Mouse (Mus musculus) midbrain, embryonic 14.5 days (tissue): ENCODE data around the gene Pcmt1. TPM values are rescaled to one million over a fixed set of nuclear protein-coding genes. Genes with fewer than 3 reads are reported as not detected.

Source experiments
- ATAC-seq: fragments of 200-750 bp; cut with Nextera tagmentation; 2 replicates; pipeline ENCODE4 v1.8.0; 2017; ENCODE audit warnings: moderate number of reproducible peaks, moderate library complexity; ENCODE audit not compliant: low FRiP score, low TSS enrichment
- DNase-seq: peaks from one replicate; pipeline ENCODE4 v3.0.0-alpha.2; 2015
- H3K27ac ChIP-seq: fragments of 300-500 bp; sonication (generic); replicated peaks from 2 replicates; pipeline ENCODE4 v1.5.1; 2014; ENCODE audit warnings: mild to moderate bottlenecking, low read depth, low read length, moderate library complexity
- H3K27me3 ChIP-seq: fragments of 300-500 bp; sonication (generic); 2 replicates; pipeline ENCODE4 v1.6.1; 2014; ENCODE audit warnings: low read length, control low read depth, mixed read lengths; ENCODE audit not compliant: control insufficient read depth, insufficient read depth
- H3K36me3 ChIP-seq: fragments of 300-500 bp; sonication (generic); 2 replicates; pipeline ENCODE4 v1.6.1; 2014; ENCODE audit warnings: low read length, control low read depth; ENCODE audit not compliant: control insufficient read depth, insufficient read depth
- H3K4me1 ChIP-seq: fragments of 300-500 bp; sonication (generic); 2 replicates; pipeline ENCODE4 v1.6.1; 2014; ENCODE audit warnings: mild to moderate bottlenecking, antibody characterized with exemption, low read length, control low read depth; ENCODE audit not compliant: control insufficient read depth, insufficient read depth
- H3K4me2 ChIP-seq: fragments of 300-500 bp; sonication (generic); 2 replicates; pipeline ENCODE4 v1.6.1; 2014; ENCODE audit warnings: mild to moderate bottlenecking, low read length, moderate library complexity
- H3K4me3 ChIP-seq: fragments of 300-500 bp; sonication (generic); replicated peaks from 2 replicates; pipeline ENCODE4 v1.5.1; 2014; ENCODE audit warnings: low read depth, low read length
- H3K9ac ChIP-seq: fragments of 300-500 bp; sonication (generic); replicated peaks from 2 replicates; pipeline ENCODE4 v1.6.1; 2014; ENCODE audit warnings: mild to moderate bottlenecking, low read length, moderate library complexity
- H3K9me3 ChIP-seq: fragments of 300-500 bp; sonication (generic); 2 replicates; pipeline ENCODE4 v1.6.1; 2016; ENCODE audit warnings: low read length, control low read depth, mixed read lengths; ENCODE audit not compliant: control insufficient read depth
- WGBS: fragments of 180-500 bp; shearing (Covaris S2); extraction: QIAGEN DNeasy Blood & Tissue Kit; methylation state at CpG from one replicate; pipeline ENCODE4 v1.1.7; 2014; 5-methylcytosine and 5-hydroxymethylcytosine counted together
- polyA plus RNA-seq: library from polyadenylated mRNA; unstranded; fragments of >200 nt; fragmentation: Nextera tagmentation; extraction: Ambion mirVana; gene quantifications from 2 replicates; pipeline ENCODE4 v1.2.1, GENCODE M21; 2014

The Pcmt1 gene
- polyA plus RNA-seq, 1 experiment from 2014 or later = 156 TPM

DNA sequence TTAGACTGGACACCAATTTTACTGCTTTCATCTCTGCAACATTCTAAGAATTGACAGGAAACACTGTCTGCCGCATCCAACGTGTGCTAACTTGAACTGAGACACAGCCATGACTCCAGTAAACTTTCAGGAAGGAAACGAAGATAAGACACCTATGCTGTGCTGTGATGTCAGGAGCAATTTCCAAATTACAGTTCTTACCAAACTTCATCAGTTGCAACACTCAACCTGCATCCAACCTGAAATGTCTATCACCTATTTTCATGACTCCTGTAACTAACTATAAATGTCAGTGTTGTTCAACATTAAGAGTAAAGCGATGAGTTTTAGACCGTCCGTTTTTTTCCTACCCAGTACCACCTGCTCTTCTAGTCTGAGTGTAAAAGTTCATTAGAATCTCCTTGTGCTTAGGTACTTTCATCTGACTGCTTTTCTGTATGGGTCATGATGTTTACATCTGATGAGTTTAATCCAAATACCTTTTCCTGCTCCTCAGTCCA lies 16.9 kb downstream of the Pcmt1 start:
- peak overlapping the region; percentile 84 for H3K9ac ChIP-seq
- H3K4me3 ChIP-seq = peak overlapping the region; percentile 90
- peak overlapping the region; percentile 96 for H3K27ac ChIP-seq
- H3K9me3 ChIP-seq = no peaks in the 10 kb centered on the region
- H3K27me3 ChIP-seq = no peaks in the 10 kb centered on the region
- H3K36me3 ChIP-seq = no peaks in the 10 kb centered on the region
- peaks cover 20% of the 10 kb centered on the region; the same call in 1 of the 2 replicates for H3K4me1 ChIP-seq
- ATAC-seq = no peak
- H3K4me2 ChIP-seq = peak overlapping the region; percentile 87
- WGBS = 74% methylated on average over 6 of the region's 6 CpGs
- peak; percentile 6 for DNase-seq

DNA sequence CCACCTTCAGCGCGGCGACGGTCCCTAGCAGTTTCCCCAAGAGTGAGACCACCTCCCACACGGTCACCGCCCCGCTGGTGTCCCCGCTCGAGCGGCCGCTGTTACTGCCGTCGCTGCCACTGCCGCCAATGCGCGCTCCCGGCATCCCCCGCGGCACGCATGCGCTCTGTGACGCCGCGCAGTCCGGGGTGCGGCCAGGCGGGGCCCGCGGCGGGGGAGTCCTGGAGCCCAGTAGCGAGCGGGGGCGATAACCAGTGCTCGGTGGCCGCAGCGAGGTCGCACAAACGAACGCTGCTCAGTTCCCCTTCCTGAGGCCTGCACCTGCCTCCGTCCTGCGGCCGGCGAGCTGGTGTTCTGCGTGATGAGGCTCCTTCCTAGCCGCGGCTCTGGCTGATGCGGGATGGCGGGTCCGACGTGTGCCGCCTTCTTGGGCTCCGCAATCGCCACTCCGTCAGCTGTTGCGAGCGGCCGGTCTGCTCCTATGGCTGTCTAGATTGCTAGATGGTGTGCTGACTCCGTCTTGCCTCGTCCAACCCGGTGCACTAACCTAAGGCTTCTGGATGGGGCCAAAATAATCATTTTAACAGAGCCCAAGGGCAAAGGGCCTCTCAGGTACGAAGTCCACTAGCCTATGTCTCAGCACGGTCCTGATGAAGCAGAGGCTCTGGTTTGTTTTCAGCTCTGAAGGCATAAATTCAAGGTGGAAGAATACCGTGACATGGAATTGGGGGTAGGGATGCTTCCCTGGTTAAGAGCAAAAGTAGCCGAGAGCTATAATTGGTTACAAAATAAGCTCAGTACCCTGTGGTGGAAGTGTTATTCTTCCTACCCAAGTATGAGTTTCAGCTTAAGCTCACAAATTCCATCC lies 17.5 kb downstream of the Pcmt1 start:
- H3K36me3 ChIP-seq = no peaks in the 10 kb centered on the region
- H3K27me3 ChIP-seq = no peaks in the 10 kb centered on the region
- WGBS = 1% methylated on average over 64 of the region's 64 CpGs
- H3K4me1 ChIP-seq = peaks cover 20% of the 10 kb centered on the region; the same call in 1 of the 2 replicates
- peak overlapping the region; percentile 96 for H3K27ac ChIP-seq
- peak overlapping the region; percentile 84 for H3K9ac ChIP-seq
- H3K4me2 ChIP-seq = peak overlapping the region; percentile 87
- H3K4me3 ChIP-seq = peak overlapping the region; percentile 90
- DNase-seq (peak; percentile 96), ATAC-seq (peak; percentile 91)
- no peaks in the 10 kb centered on the region for H3K9me3 ChIP-seq

DNA sequence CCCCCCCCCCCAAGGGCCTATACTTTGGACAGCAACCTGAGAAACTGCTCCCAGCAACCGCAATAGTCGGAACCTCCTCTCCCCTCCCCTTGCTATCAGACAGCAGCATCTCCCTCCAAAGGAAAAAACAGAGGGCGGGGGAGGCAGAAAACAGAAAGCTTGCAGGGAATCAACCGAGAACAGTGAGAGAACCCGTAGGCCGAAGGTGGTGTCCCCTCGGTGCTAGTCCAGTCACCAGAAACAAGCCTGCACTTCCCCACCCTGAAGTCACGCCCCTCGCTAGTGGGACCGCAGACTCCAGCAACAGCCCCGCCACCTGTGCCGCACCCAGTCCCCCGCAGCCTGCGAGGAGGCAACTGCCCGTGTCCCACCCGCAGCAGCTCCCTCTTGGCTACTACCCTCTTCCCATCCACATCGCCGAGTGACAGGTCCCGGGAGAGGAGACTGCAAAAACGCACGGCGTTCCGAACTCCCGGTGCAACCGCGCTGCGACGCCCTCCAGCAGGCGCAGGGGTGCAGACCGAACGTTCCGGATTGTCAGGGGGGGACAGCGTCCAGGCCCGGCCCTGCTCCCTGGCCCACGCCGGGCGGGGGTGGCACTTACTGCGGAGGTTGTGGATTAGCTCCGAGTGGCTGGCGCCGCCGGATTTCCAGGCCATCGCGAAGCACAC lies 18.3 kb downstream of the Pcmt1 start:
- Histone ChIP-seq H3K9me3 (no peaks in the 10 kb centered on the region), H3K4me1 (peaks cover 13% of the 10 kb centered on the region; the same call in 1 of the 2 replicates), H3K27ac (peak overlapping the region; percentile 96), H3K27me3 (no peaks in the 10 kb centered on the region), H3K4me3 (peak overlapping the region; percentile 90), H3K36me3 (no peaks in the 10 kb centered on the region), H3K4me2 (peak overlapping the region; percentile 87), H3K9ac (peak overlapping the region; percentile 84)
- WGBS = under 1% methylated on average over 44 of the region's 44 CpGs
- ATAC-seq (peak; percentile 79), DNase-seq (no peak)

DNA sequence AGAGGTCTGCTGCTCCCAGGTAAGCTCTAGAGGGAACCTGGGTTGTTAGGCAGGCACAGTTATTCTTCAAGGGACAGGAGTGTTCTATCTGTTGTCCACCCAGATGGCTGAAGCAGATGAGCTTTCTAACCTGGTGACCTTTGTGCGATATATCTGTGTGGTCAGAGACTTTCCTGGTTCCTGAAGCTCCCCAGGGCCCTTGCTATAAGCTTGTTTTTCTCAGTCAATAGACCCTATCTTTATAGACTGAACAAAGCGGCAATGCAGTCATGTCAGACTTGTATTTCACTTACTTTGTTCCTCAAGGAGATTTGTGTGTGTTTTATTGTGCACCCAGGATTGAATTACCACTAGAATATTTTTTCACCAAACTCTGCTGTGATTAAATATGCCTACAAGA lies 29.9 kb downstream of the Pcmt1 start:
- 92% methylated on average over 2 of the region's 2 CpGs for WGBS
- H3K27ac ChIP-seq = no peak overlapping the region
- ATAC-seq = no peak

DNA sequence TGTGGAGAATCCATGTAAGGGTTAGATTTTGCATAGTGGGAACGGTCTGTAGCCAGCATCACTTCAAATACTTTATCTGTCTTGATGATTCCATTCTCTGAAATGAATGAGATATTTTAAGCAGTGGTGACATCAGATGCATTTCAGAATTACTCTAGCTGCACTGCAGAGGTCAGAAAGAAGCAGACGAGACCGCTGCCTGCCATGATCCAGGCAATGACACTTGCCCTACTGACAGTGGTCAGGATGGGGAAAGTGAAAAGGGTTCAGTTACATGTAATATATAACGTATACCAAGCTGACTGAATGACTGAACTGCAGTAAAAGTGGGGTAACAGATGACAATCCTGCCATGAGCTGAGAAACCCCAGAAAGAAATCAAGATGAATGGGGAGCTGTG lies 31.9 kb downstream of the Pcmt1 start:
- 89% methylated on average over 4 of the region's 4 CpGs for WGBS
- H3K36me3 ChIP-seq = peaks cover 37% of the 10 kb centered on the region
- H3K4me3 ChIP-seq = no peak overlapping the region
- H3K4me1 ChIP-seq = no peaks in the 10 kb centered on the region
- no peak overlapping the region for H3K27ac ChIP-seq
- no peak overlapping the region for H3K9ac ChIP-seq
- ATAC-seq (no peak), DNase-seq (no peak)
- no peaks in the 10 kb centered on the region for H3K27me3 ChIP-seq
- H3K4me2 ChIP-seq = no peak overlapping the region
- no peaks in the 10 kb centered on the region for H3K9me3 ChIP-seq

More for the DNA sequence above, 29.9 kb downstream of the Pcmt1 start:
- H3K36me3 ChIP-seq = peaks cover 25% of the 10 kb centered on the region
- H3K9me3 ChIP-seq = no peaks in the 10 kb centered on the region
- no peaks in the 10 kb centered on the region for H3K27me3 ChIP-seq
- no peak for DNase-seq
- H3K4me3 ChIP-seq = no peak overlapping the region
- H3K4me2 ChIP-seq = no peak overlapping the region
- no peak overlapping the region for H3K9ac ChIP-seq
- no peaks in the 10 kb centered on the region for H3K4me1 ChIP-seq

DNA sequence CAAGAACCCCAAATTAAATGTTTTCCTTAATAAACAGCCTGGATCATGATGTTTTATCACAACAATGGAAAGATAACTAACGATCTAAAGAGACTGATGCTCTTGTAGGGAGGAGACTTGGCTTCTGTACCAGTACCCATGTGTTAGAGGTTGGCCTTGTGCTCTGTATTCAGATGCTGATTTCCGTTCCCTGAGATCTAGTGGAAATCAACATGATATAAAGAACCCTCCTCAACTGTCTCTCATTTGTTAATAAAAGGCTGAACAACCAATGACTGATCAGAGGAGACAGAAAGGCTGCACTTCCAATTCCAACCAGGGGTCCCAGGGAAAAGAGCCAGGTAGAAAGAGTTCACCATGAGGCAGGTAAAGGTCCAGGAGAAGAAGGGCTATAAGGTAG lies 35.0 kb downstream of the Pcmt1 start:
- Histone ChIP-seq H3K9me3 (no peaks in the 10 kb centered on the region), H3K4me3 (no peak overlapping the region), H3K36me3 (peaks cover 60% of the 10 kb centered on the region), H3K27me3 (no peaks in the 10 kb centered on the region), H3K4me1 (no peaks in the 10 kb centered on the region), H3K27ac (no peak overlapping the region), H3K9ac (no peak overlapping the region), H3K4me2 (no peak overlapping the region)
- no peak for ATAC-seq
- WGBS = 90% methylated on average over 2 of the region's 2 CpGs
- DNase-seq = no peak

DNA sequence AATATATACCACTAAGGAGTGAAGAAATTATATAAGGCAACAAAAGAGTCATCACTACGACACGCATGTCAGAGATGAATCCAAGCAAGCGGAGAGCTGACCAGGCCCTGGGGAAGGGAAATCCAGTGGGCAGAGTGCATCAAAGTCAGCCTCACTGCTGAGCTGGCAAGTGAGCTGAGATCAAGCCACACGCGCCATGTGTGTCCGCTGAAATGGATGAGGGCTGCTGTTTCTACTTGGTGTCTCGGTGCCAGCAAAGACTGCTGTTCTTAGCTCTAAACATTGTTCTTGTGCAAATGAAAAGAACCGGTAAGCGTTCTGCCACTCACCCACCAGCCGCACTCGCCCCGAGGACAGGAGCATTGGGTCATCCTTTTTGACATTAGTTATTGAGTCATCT lies 40.6 kb downstream of the Pcmt1 start:
- no peaks in the 10 kb centered on the region for H3K9me3 ChIP-seq
- ATAC-seq (no peak), DNase-seq (no peak)
- H3K4me1 ChIP-seq = no peaks in the 10 kb centered on the region
- no peak overlapping the region for H3K27ac ChIP-seq
- H3K9ac ChIP-seq = no peak overlapping the region
- H3K27me3 ChIP-seq = no peaks in the 10 kb centered on the region
- H3K4me3 ChIP-seq = no peak overlapping the region
- no peak overlapping the region for H3K4me2 ChIP-seq
- WGBS = 95% methylated on average over 12 of the region's 12 CpGs
- peaks cover 74% of the 10 kb centered on the region for H3K36me3 ChIP-seq

DNA sequence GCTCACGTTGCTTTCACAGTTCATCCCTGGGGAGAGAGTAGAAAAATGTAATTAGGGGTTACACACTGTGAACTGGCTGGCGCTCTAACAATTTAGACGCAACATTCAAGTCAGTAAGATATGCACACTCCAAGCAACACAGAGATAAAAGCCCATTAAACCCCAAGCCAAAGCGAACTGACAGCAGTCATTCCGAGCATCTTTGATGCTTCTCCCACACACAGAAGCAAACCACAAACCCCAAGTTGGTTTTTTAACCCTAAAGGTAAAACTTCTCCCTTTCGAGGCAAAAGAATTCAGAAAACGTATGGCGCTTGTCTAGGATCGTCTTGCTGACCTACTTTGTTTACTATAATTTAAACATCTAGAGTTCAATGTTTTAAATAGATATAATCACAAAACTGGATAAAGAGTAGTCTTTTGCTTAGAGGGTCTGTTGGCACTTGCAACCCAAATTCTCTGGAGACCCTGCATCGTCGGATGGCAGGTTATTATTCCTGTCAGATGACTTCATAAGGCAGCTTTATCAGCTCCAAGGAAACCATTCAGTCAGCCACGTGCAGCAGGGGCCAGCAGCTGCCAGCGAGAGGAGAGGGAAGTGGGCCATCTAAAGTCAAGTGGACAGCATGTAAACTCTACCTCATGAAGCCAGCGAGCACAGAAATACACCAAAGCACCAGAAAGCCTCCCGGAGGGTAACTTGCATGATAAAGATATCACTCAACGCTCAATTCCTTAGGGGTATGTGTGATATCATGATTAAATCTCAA lies 49.8 kb downstream of the Pcmt1 start:
- H3K4me3 ChIP-seq = no peak overlapping the region
- H3K27me3 ChIP-seq = no peaks in the 10 kb centered on the region
- 74% methylated on average over 16 of the region's 16 CpGs for WGBS
- ATAC-seq (no peak), DNase-seq (no peak)
- peaks cover 51% of the 10 kb centered on the region for H3K36me3 ChIP-seq
- H3K4me2 ChIP-seq = no peak overlapping the region
- no peaks in the 10 kb centered on the region for H3K4me1 ChIP-seq
- H3K9me3 ChIP-seq = no peaks in the 10 kb centered on the region
- no peak overlapping the region for H3K27ac ChIP-seq
- no peak overlapping the region for H3K9ac ChIP-seq
